Mouse (Mus musculus): ENCODE data around the gene Olfr102. TPM values are rescaled to one million over a fixed set of nuclear protein-coding genes. Genes with fewer than 3 reads are reported as not detected.

The Olfr102 gene
- not detected in 2 replicates for polyA plus RNA-seq (2012; rRNA removed)

DNA sequence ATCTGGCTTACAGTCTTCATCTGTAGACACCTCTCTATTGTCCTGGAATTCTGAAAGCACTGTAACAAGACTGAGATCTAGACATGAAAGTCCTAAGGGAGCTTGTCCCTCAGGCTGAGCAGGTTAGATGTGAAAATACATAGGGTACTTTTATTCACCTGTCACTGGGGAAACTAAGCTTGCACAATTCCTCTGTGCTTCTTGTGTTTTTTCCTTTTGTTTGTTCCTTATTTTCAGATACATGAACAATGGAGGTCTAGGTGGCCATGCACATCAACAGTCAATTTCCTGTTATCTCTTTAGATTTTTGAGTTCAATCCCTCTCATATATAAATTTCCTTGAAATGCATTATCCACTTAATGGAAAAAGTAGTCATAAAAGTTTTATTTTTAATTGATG, at the start of gene Olfr102:
TSS of gene Olfr102 (minus strand) at position 101 of the 400 bp plus-strand sequence.

GRCm38 (mm10) chr17:37359282-37359681, 42.4 kb upstream of the Olfr102 start, which contains the start of gene Olfr104-ps:
TSS of gene Olfr104-ps (plus strand) at chr17:37359582.

DNA sequence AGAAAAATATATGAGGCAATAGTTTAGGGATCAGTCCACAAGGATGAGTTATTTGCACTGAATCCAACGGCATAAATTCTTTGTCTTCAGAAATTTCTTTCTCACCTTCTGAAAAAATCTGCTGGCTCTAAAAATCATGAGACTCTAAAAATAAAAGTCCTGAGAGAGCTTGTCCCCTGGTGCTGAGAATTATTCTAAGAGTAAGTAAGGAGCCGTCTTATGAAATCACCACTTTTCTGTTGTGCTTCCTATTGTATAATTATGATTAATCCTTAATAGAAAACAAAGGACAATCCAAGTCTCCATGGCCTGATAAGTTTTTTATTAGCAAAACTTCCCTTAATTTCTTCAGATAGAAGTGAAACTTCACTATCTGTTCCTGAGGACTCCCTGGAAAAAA, 22.7 kb upstream of the Olfr102 start, which contains the start of gene Olfr103:
TSS of gene Olfr103 (minus strand) at position 101 of the 400 bp plus-strand sequence.

DNA sequence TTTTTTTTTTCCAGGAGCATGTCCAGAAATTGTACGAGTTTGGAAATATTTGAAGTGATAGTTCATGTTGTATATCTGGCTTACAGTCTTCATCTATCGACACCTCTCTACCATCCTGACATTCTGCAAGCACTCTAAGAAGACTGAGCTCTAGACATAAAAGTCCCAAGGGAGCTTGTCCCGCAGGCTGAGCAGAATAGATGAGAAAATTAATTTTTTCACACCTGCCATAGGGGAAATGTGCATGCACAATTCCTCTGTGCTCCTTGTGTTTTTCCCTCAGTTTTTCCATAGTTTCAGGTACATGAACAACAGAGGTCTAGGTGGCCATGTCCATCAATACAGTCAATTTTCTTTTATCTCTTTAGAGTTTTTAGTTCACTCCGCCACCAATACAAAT, 12.6 kb downstream of the Olfr102 start, which contains the start of gene Olfr101:
TSS of gene Olfr101 (minus strand) at position 101 of the 400 bp plus-strand sequence.

GRCm38 (mm10) chr17:37283360-37283759, 33.5 kb downstream of the Olfr102 start, which contains the start of gene Olfr99:
TSS of gene Olfr99 (minus strand) at chr17:37283460.

GRCm38 (mm10) chr17:37270058-37270701, 46.7 kb downstream of the Olfr102 start, which contains the start of gene H2-M3:
TSS of gene H2-M3 (plus strand) at chr17:37270220.

DNA sequence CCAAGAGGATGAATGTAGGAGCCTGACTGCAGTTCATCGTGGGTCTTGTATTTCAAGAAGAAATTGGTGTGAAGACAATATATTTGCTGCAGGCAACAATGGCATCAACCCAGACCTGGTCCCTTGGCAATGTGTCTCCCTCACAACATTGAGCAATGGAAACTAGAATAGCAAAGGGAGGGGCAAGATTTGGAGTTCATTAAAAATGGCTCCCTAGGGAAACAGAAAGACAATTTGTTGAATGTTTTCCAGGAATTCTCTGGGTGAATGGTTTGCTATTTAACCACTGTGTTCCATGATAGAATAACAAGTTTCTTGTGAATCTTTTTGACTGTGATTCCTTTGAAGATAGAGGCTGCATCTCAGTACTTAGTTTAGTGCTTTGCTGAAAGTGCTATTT, 53.2 kb downstream of the Olfr102 start, which contains the start of gene Olfr98:
TSS of gene Olfr98 (minus strand) at position 124 of the 400 bp plus-strand sequence.

Other genes starting within 250 kb of the Olfr102 start
- gene Olfr90, start 228.6 kb downstream of the Olfr102 start, polyA plus RNA-seq (2012; rRNA removed), result not detected in 2 replicates
- gene Olfr91, start 218.8 kb downstream of the Olfr102 start, polyA plus RNA-seq (2012; rRNA removed), result not detected in 2 replicates
- gene Olfr92, start 197.0 kb downstream of the Olfr102 start, polyA plus RNA-seq (2012; rRNA removed), result not detected in 2 replicates
- gene Olfr93, start 155.6 kb downstream of the Olfr102 start, polyA plus RNA-seq (2012; rRNA removed), result not detected in 2 replicates
- not detected in 2 replicates for gene Ubd, start 123.2 kb downstream of the Olfr102 start, polyA plus RNA-seq (2012; rRNA removed)
- gene Olfr94, start 116.1 kb downstream of the Olfr102 start, polyA plus RNA-seq (2012; rRNA removed), result not detected in 2 replicates
- gene Olfr95, start 103.9 kb downstream of the Olfr102 start, polyA plus RNA-seq (2012; rRNA removed), result 0.03 and 0.04 TPM in 2 replicates
- gene Olfr96, start 96.9 kb downstream of the Olfr102 start, polyA plus RNA-seq (2012; rRNA removed), result not detected in 2 replicates
- not detected in 2 replicates for gene Olfr97, start 79.7 kb downstream of the Olfr102 start, polyA plus RNA-seq (2012; rRNA removed)
- not detected in 2 replicates for gene Olfr98, start 53.3 kb downstream of the Olfr102 start, polyA plus RNA-seq (2012; rRNA removed)
- 0.83 and 0.98 TPM in 2 replicates for gene H2-M3, start 46.8 kb downstream of the Olfr102 start, polyA plus RNA-seq (2012; rRNA removed)
- gene Olfr99, start 33.6 kb downstream of the Olfr102 start, polyA plus RNA-seq (2012; rRNA removed), result not detected in 2 replicates
- not detected in 2 replicates for gene Olfr101, start 12.7 kb downstream of the Olfr102 start, polyA plus RNA-seq (2012; rRNA removed)
- gene Olfr103, start 22.6 kb upstream of the Olfr102 start, polyA plus RNA-seq (2012; rRNA removed), result not detected in 2 replicates
- gene Olfr104-ps, start 42.5 kb upstream of the Olfr102 start, polyA plus RNA-seq (2012; rRNA removed), result not detected in 2 replicates
- gene Olfr105-ps, start 62.0 kb upstream of the Olfr102 start, polyA plus RNA-seq (2012; rRNA removed), result not detected in 2 replicates
- not detected in 2 replicates for gene Olfr106-ps, start 73.3 kb upstream of the Olfr102 start, polyA plus RNA-seq (2012; rRNA removed)
- not detected in 2 replicates for gene Olfr107, start 82.2 kb upstream of the Olfr102 start, polyA plus RNA-seq (2012; rRNA removed)
- gene Olfr108, start 128.4 kb upstream of the Olfr102 start, polyA plus RNA-seq (2012; rRNA removed), result not detected in 2 replicates
- gene Olfr109, start 141.9 kb upstream of the Olfr102 start, polyA plus RNA-seq (2012; rRNA removed), result not detected in 2 replicates
- not detected in 2 replicates for gene H2-M2, start 166.5 kb upstream of the Olfr102 start, polyA plus RNA-seq (2012; rRNA removed)
- gene Olfr110, start 175.4 kb upstream of the Olfr102 start, polyA plus RNA-seq (2012; rRNA removed), result 0.03 TPM in 1 of 2 replicates, not detected in the other
- 0.04 and 0.05 TPM in 2 replicates for gene Olfr111, start 191.0 kb upstream of the Olfr102 start, polyA plus RNA-seq (2012; rRNA removed)

All from central nervous system, embryonic 18 days (tissue).